Mouse (Mus musculus): ENCODE measurements around the gene Mylk4.

DNA sequence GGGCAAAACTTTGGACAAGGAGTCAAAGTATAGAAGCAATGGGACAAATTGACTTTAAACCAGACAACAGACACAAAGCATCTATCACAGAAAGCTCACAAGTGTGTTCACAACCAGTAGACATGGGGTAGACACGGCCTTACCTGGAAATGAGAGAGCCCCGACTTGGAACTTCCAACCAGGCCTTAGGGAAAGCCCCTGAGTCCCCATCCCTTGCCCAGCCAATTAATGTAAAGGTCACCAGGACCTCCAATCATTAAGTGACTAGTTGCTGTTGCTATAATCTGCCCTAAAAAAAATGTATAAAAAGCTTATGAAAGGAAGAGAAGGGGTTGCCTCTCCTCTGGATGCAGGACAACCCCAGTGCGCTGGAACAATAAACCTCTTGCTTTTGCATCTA, 93.5 kb downstream of the Mylk4 start:
- no peak for TF ChIP-seq CTCF (conservative IDR thresholded peaks at IDR 0.05; ENCODE audit: insufficient read depth, insufficient read length, low read depth, low read length)
- no peak for TF ChIP-seq POLR2A (IDR thresholded peaks at IDR 0.05; ENCODE audit: low read depth, low read length)

All from kidney, adult 2 months (tissue).